Mouse (Mus musculus): ENCODE data around the gene Lcorl. TPM values are rescaled to one million over a fixed set of nuclear protein-coding genes. Genes with fewer than 3 reads are reported as not detected.

Gene Lcorl
- polyA plus RNA-seq, 1 experiment: 1.9 TPM

- DNase-seq: no peak
- no peak for TF ChIP-seq POLR2A (IDR thresholded peaks at IDR 0.05; ENCODE audit: control insufficient read depth, extremely low read depth, insufficient read depth, low read length, poor library complexity)
- no peak for TF ChIP-seq CTCF (IDR thresholded peaks at IDR 0.05; ENCODE audit: borderline replicate concordance, control insufficient read depth, extremely low read depth, insufficient read depth, low read length, poor library complexity)
- Histone ChIP-seq H3K27ac (ENCODE audit: control insufficient read depth, insufficient read depth, low read length) (no peak overlapping the region), H3K27me3 (ENCODE audit: control insufficient read depth, insufficient read depth, low read length) (no peaks in the 10 kb centered on the region), H3K4me1 (replicated peaks; ENCODE audit: control insufficient read depth, insufficient read depth, low read length) (no peaks in the 10 kb centered on the region), H3K4me3 (ENCODE audit: control insufficient read depth, insufficient read depth, low read length) (no peak overlapping the region), H3K36me3 (ENCODE audit: control insufficient read depth, insufficient read depth, low read length) (no peaks in the 10 kb centered on the region)
- WGBS: 96% methylated on average over 4 of the region's 4 CpGs
These were observed 18.1 kb upstream of the Lcorl start for GRCm38 (mm10) chr5:45875472-45875871.

- TF ChIP-seq POLR2A (IDR thresholded peaks at IDR 0.05; ENCODE audit: control insufficient read depth, extremely low read depth, insufficient read depth, low read length, poor library complexity): no peak
- TF ChIP-seq CTCF (IDR thresholded peaks at IDR 0.05; ENCODE audit: borderline replicate concordance, control insufficient read depth, extremely low read depth, insufficient read depth, low read length, poor library complexity): no peak
- Histone ChIP-seq H3K4me3 (ENCODE audit: control insufficient read depth, insufficient read depth, low read length) (no peak overlapping the region), H3K27me3 (ENCODE audit: control insufficient read depth, insufficient read depth, low read length) (no peaks in the 10 kb centered on the region), H3K4me1 (replicated peaks; ENCODE audit: control insufficient read depth, insufficient read depth, low read length) (no peaks in the 10 kb centered on the region), H3K27ac (ENCODE audit: control insufficient read depth, insufficient read depth, low read length) (no peak overlapping the region), H3K36me3 (ENCODE audit: control insufficient read depth, insufficient read depth, low read length) (no peaks in the 10 kb centered on the region)
- DNase-seq: no peak
- WGBS: 94% methylated on average over 4 of the region's 4 CpGs
These were observed 17.0 kb upstream of the Lcorl start for GRCm38 (mm10) chr5:45874284-45875030.

GRCm38 (mm10) chr5:45858368-45858767, 953 bp upstream of the Lcorl start:
- no peaks in the 10 kb centered on the region for H3K36me3 ChIP-seq (ENCODE audit: control insufficient read depth, insufficient read depth, low read length)

GRCm38 (mm10) chr5:45856876-45857253, 550 bp downstream of the Lcorl start:
- H3K27me3 ChIP-seq (ENCODE audit: control insufficient read depth, insufficient read depth, low read length): no peaks in the 10 kb centered on the region
- peak overlapping the region; percentile 82 for H3K4me3 ChIP-seq (ENCODE audit: control insufficient read depth, insufficient read depth, low read length)
- TF ChIP-seq POLR2A (IDR thresholded peaks at IDR 0.05; ENCODE audit: control insufficient read depth, extremely low read depth, insufficient read depth, low read length, poor library complexity) (no peak), CTCF (IDR thresholded peaks at IDR 0.05; ENCODE audit: borderline replicate concordance, control insufficient read depth, extremely low read depth, insufficient read depth, low read length, poor library complexity) (no peak)
- no peak overlapping the region for H3K27ac ChIP-seq (ENCODE audit: control insufficient read depth, insufficient read depth, low read length)
- H3K4me1 ChIP-seq (replicated peaks; ENCODE audit: control insufficient read depth, insufficient read depth, low read length): peaks cover 3% of the 10 kb centered on the region; the same call in 1 of the 2 replicates
- WGBS: under 1% methylated on average over 49 of the region's 56 CpGs
- H3K36me3 ChIP-seq (ENCODE audit: control insufficient read depth, insufficient read depth, low read length): no peaks in the 10 kb centered on the region
- peak; percentile 51 for DNase-seq

More at GRCm38 (mm10) chr5:45858368-45858767, 953 bp upstream of the Lcorl start:
- 97% methylated on average over 2 of the region's 2 CpGs for WGBS
- Histone ChIP-seq H3K27ac (ENCODE audit: control insufficient read depth, insufficient read depth, low read length) (no peak overlapping the region), H3K27me3 (ENCODE audit: control insufficient read depth, insufficient read depth, low read length) (no peaks in the 10 kb centered on the region), H3K4me3 (ENCODE audit: control insufficient read depth, insufficient read depth, low read length) (no peak overlapping the region), H3K4me1 (replicated peaks; ENCODE audit: control insufficient read depth, insufficient read depth, low read length) (peaks cover 3% of the 10 kb centered on the region; the same call in 1 of the 2 replicates)
- no peak for DNase-seq
- TF ChIP-seq POLR2A (IDR thresholded peaks at IDR 0.05; ENCODE audit: control insufficient read depth, extremely low read depth, insufficient read depth, low read length, poor library complexity): no peak
- TF ChIP-seq CTCF (IDR thresholded peaks at IDR 0.05; ENCODE audit: borderline replicate concordance, control insufficient read depth, extremely low read depth, insufficient read depth, low read length, poor library complexity): no peak

- peak overlapping the region; percentile 0; the same call in 1 of the 2 replicates for H3K27ac ChIP-seq (ENCODE audit: control insufficient read depth, insufficient read depth, low read length)
These were observed 1.1 kb downstream of the Lcorl start for GRCm38 (mm10) chr5:45856303-45856821.

GRCm38 (mm10) chr5:45855526-45856302, 1.7 kb downstream of the Lcorl start:
- Histone ChIP-seq H3K36me3 (ENCODE audit: control insufficient read depth, insufficient read depth, low read length) (no peaks in the 10 kb centered on the region), H3K4me3 (ENCODE audit: control insufficient read depth, insufficient read depth, low read length) (peak overlapping the region; percentile 82), H3K27ac (ENCODE audit: control insufficient read depth, insufficient read depth, low read length) (peak overlapping the region; percentile 0; the same call in 1 of the 2 replicates), H3K27me3 (ENCODE audit: control insufficient read depth, insufficient read depth, low read length) (no peaks in the 10 kb centered on the region), H3K4me1 (replicated peaks; ENCODE audit: control insufficient read depth, insufficient read depth, low read length) (peaks cover 3% of the 10 kb centered on the region; the same call in 1 of the 2 replicates)
- no peak for TF ChIP-seq CTCF (IDR thresholded peaks at IDR 0.05; ENCODE audit: borderline replicate concordance, control insufficient read depth, extremely low read depth, insufficient read depth, low read length, poor library complexity)
- no peak for TF ChIP-seq POLR2A (IDR thresholded peaks at IDR 0.05; ENCODE audit: control insufficient read depth, extremely low read depth, insufficient read depth, low read length, poor library complexity)
- no peak for DNase-seq
- 12% methylated on average over 21 of the region's 21 CpGs for WGBS

More at GRCm38 (mm10) chr5:45856303-45856821, 1.1 kb downstream of the Lcorl start:
- DNase-seq: peak; percentile 57
- peaks cover 3% of the 10 kb centered on the region; the same call in 1 of the 2 replicates for H3K4me1 ChIP-seq (replicated peaks; ENCODE audit: control insufficient read depth, insufficient read depth, low read length)
- H3K4me3 ChIP-seq (ENCODE audit: control insufficient read depth, insufficient read depth, low read length): peak overlapping the region; percentile 82
- no peak for TF ChIP-seq CTCF (IDR thresholded peaks at IDR 0.05; ENCODE audit: borderline replicate concordance, control insufficient read depth, extremely low read depth, insufficient read depth, low read length, poor library complexity)
- TF ChIP-seq POLR2A (IDR thresholded peaks at IDR 0.05; ENCODE audit: control insufficient read depth, extremely low read depth, insufficient read depth, low read length, poor library complexity): no peak
- no peaks in the 10 kb centered on the region for H3K27me3 ChIP-seq (ENCODE audit: control insufficient read depth, insufficient read depth, low read length)
- WGBS: under 1% methylated on average over 32 of the region's 37 CpGs
- no peaks in the 10 kb centered on the region for H3K36me3 ChIP-seq (ENCODE audit: control insufficient read depth, insufficient read depth, low read length)

All from thymus, adult 2 months (tissue).